Mouse (Mus musculus): ENCODE data around the gene Pde7b. TPM values are rescaled to one million over a fixed set of nuclear protein-coding genes. Genes with fewer than 3 reads are reported as not detected.

The Pde7b gene
- polyA plus RNA-seq, 1 experiment from 2014 or later = 2.3 TPM

GRCm38 (mm10) chr10:20700633-20701032 is 24.2 kb downstream of the Pde7b start:
- Histone ChIP-seq H3K27me3 (no peaks in the 10 kb centered on the region), H3K9me3 (no peaks in the 10 kb centered on the region), H3K36me3 (no peaks in the 10 kb centered on the region), H3K4me3 (replicated peaks) (no peak overlapping the region), H3K4me2 (replicated peaks) (no peak overlapping the region), H3K9ac (replicated peaks) (no peak overlapping the region), H3K27ac (no peak overlapping the region), H3K4me1 (replicated peaks) (no peaks in the 10 kb centered on the region)
- ATAC-seq = no peak
- WGBS = 73% methylated on average over 7 of the region's 7 CpGs

GRCm38 (mm10) chr10:20699874-20700273 is 25.0 kb downstream of the Pde7b start:
- Histone ChIP-seq H3K4me2 (replicated peaks) (no peak overlapping the region), H3K9ac (replicated peaks) (no peak overlapping the region), H3K27me3 (no peaks in the 10 kb centered on the region), H3K9me3 (no peaks in the 10 kb centered on the region), H3K4me3 (replicated peaks) (no peak overlapping the region), H3K27ac (no peak overlapping the region), H3K4me1 (replicated peaks) (no peaks in the 10 kb centered on the region), H3K36me3 (no peaks in the 10 kb centered on the region)
- no peak for ATAC-seq
- WGBS = 91% methylated on average over 9 of the region's 9 CpGs

- Histone ChIP-seq H3K4me2 (replicated peaks) (no peak overlapping the region), H3K27ac (no peak overlapping the region), H3K36me3 (no peaks in the 10 kb centered on the region), H3K9ac (replicated peaks) (no peak overlapping the region), H3K27me3 (no peaks in the 10 kb centered on the region), H3K4me3 (replicated peaks) (no peak overlapping the region), H3K4me1 (replicated peaks) (no peaks in the 10 kb centered on the region), H3K9me3 (no peaks in the 10 kb centered on the region)
- no peak for ATAC-seq
- 84% methylated on average over 11 of the region's 11 CpGs for WGBS
These were observed 29.2 kb downstream of the Pde7b start for GRCm38 (mm10) chr10:20695637-20696036.

- WGBS = 76% methylated on average over 9 of the region's 9 CpGs
- no peak for ATAC-seq
- H3K9ac ChIP-seq (replicated peaks) = no peak overlapping the region
These were observed 34.9 kb downstream of the Pde7b start for GRCm38 (mm10) chr10:20690002-20690401.

GRCm38 (mm10) chr10:20684151-20684550 is 40.7 kb downstream of the Pde7b start:
- ATAC-seq = no peak
- Histone ChIP-seq H3K4me1 (replicated peaks) (no peaks in the 10 kb centered on the region), H3K4me3 (replicated peaks) (no peak overlapping the region), H3K27me3 (no peaks in the 10 kb centered on the region), H3K27ac (no peak overlapping the region), H3K36me3 (no peaks in the 10 kb centered on the region), H3K9me3 (peaks cover 4% of the 10 kb centered on the region; the same call in 1 of the 2 replicates), H3K9ac (replicated peaks) (no peak overlapping the region), H3K4me2 (replicated peaks) (no peak overlapping the region)
- 98% methylated on average over 2 of the region's 2 CpGs for WGBS

More at GRCm38 (mm10) chr10:20690002-20690401, 34.9 kb downstream of the Pde7b start:
- no peak overlapping the region for H3K27ac ChIP-seq
- H3K27me3 ChIP-seq = no peaks in the 10 kb centered on the region
- H3K4me2 ChIP-seq (replicated peaks) = no peak overlapping the region
- no peaks in the 10 kb centered on the region for H3K36me3 ChIP-seq
- no peaks in the 10 kb centered on the region for H3K4me1 ChIP-seq (replicated peaks)
- H3K9me3 ChIP-seq = no peaks in the 10 kb centered on the region
- H3K4me3 ChIP-seq (replicated peaks) = no peak overlapping the region

- Histone ChIP-seq H3K9me3 (peaks cover 4% of the 10 kb centered on the region; the same call in 1 of the 2 replicates), H3K36me3 (no peaks in the 10 kb centered on the region), H3K4me3 (replicated peaks) (no peak overlapping the region), H3K27ac (no peak overlapping the region), H3K27me3 (no peaks in the 10 kb centered on the region), H3K9ac (replicated peaks) (no peak overlapping the region), H3K4me2 (replicated peaks) (no peak overlapping the region), H3K4me1 (replicated peaks) (no peaks in the 10 kb centered on the region)
- WGBS = 93% methylated on average over 3 of the region's 3 CpGs
- no peak for ATAC-seq
These were observed 43.9 kb downstream of the Pde7b start for GRCm38 (mm10) chr10:20680986-20681385.

- Histone ChIP-seq H3K9ac (replicated peaks) (no peak overlapping the region), H3K36me3 (no peaks in the 10 kb centered on the region), H3K27ac (no peak overlapping the region), H3K27me3 (no peaks in the 10 kb centered on the region), H3K4me1 (replicated peaks) (no peaks in the 10 kb centered on the region), H3K4me2 (replicated peaks) (no peak overlapping the region), H3K4me3 (replicated peaks) (no peak overlapping the region), H3K9me3 (no peaks in the 10 kb centered on the region)
- 80% methylated on average over 3 of the region's 3 CpGs for WGBS
- ATAC-seq = no peak
These were observed 49.6 kb downstream of the Pde7b start for GRCm38 (mm10) chr10:20675321-20675720.

- no peak overlapping the region for H3K4me2 ChIP-seq (replicated peaks)
- no peaks in the 10 kb centered on the region for H3K36me3 ChIP-seq
- H3K4me1 ChIP-seq (replicated peaks) = peaks cover under 1% of the 10 kb centered on the region; the same call in 1 of the 2 replicates
- no peak for ATAC-seq
- H3K27me3 ChIP-seq = no peaks in the 10 kb centered on the region
- no peaks in the 10 kb centered on the region for H3K9me3 ChIP-seq
- H3K4me3 ChIP-seq (replicated peaks) = no peak overlapping the region
- no peak overlapping the region for H3K27ac ChIP-seq
- WGBS = 91% methylated on average over 4 of the region's 4 CpGs
- H3K9ac ChIP-seq (replicated peaks) = no peak overlapping the region
These were observed 51.1 kb downstream of the Pde7b start for GRCm38 (mm10) chr10:20673798-20674197.

GRCm38 (mm10) chr10:20672591-20672990 is 52.3 kb downstream of the Pde7b start:
- Histone ChIP-seq H3K27ac (no peak overlapping the region), H3K4me3 (replicated peaks) (no peak overlapping the region), H3K4me1 (replicated peaks) (peaks cover 8% of the 10 kb centered on the region; the same call in 1 of the 2 replicates), H3K9ac (replicated peaks) (no peak overlapping the region), H3K27me3 (no peaks in the 10 kb centered on the region), H3K4me2 (replicated peaks) (no peak overlapping the region), H3K9me3 (no peaks in the 10 kb centered on the region), H3K36me3 (no peaks in the 10 kb centered on the region)
- ATAC-seq = no peak
- WGBS = 90% methylated on average over 11 of the region's 11 CpGs

- no peak overlapping the region for H3K4me2 ChIP-seq (replicated peaks)
These were observed 53.3 kb downstream of the Pde7b start for GRCm38 (mm10) chr10:20671621-20672020.

GRCm38 (mm10) chr10:20670541-20670940 is 54.3 kb downstream of the Pde7b start:
- no peak overlapping the region for H3K27ac ChIP-seq
- H3K9me3 ChIP-seq = no peaks in the 10 kb centered on the region
- peaks cover 8% of the 10 kb centered on the region; the same call in 1 of the 2 replicates for H3K4me1 ChIP-seq (replicated peaks)
- H3K4me3 ChIP-seq (replicated peaks) = no peak overlapping the region
- no peak for ATAC-seq
- 82% methylated on average over 8 of the region's 8 CpGs for WGBS
- no peak overlapping the region for H3K9ac ChIP-seq (replicated peaks)
- H3K36me3 ChIP-seq = no peaks in the 10 kb centered on the region
- no peaks in the 10 kb centered on the region for H3K27me3 ChIP-seq
- H3K4me2 ChIP-seq (replicated peaks) = no peak overlapping the region

More at GRCm38 (mm10) chr10:20671621-20672020, 53.3 kb downstream of the Pde7b start:
- no peak overlapping the region for H3K4me3 ChIP-seq (replicated peaks)
- 86% methylated on average over 5 of the region's 5 CpGs for WGBS
- H3K4me1 ChIP-seq (replicated peaks) = peaks cover 8% of the 10 kb centered on the region; the same call in 1 of the 2 replicates
- H3K27ac ChIP-seq = no peak overlapping the region
- no peak overlapping the region for H3K9ac ChIP-seq (replicated peaks)
- ATAC-seq = no peak
- no peaks in the 10 kb centered on the region for H3K27me3 ChIP-seq
- no peaks in the 10 kb centered on the region for H3K9me3 ChIP-seq
- no peaks in the 10 kb centered on the region for H3K36me3 ChIP-seq

- no peaks in the 10 kb centered on the region for H3K27me3 ChIP-seq
- H3K9me3 ChIP-seq = no peaks in the 10 kb centered on the region
- ATAC-seq = 0 out of 2 replicates have a peak, but pooled peaks have one; percentile 34
- no peak overlapping the region for H3K4me3 ChIP-seq (replicated peaks)
- WGBS = 64% methylated on average over 10 of the region's 10 CpGs
- no peak overlapping the region for H3K27ac ChIP-seq
- H3K9ac ChIP-seq (replicated peaks) = no peak overlapping the region
- peaks cover 8% of the 10 kb centered on the region; the same call in 1 of the 2 replicates for H3K4me1 ChIP-seq (replicated peaks)
- H3K36me3 ChIP-seq = no peaks in the 10 kb centered on the region
- no peak overlapping the region for H3K4me2 ChIP-seq (replicated peaks)
These were observed 55.4 kb downstream of the Pde7b start for GRCm38 (mm10) chr10:20669467-20669866.

GRCm38 (mm10) chr10:20668577-20668976 is 56.3 kb downstream of the Pde7b start:
- ATAC-seq = no peak
- WGBS = 20% methylated on average over 4 of the region's 4 CpGs
- H3K4me2 ChIP-seq (replicated peaks) = no peak overlapping the region

More at GRCm38 (mm10) chr10:20668577-20668976, 56.3 kb downstream of the Pde7b start:
- H3K9ac ChIP-seq (replicated peaks) = no peak overlapping the region
- H3K27ac ChIP-seq = no peak overlapping the region
- H3K27me3 ChIP-seq = no peaks in the 10 kb centered on the region
- H3K9me3 ChIP-seq = no peaks in the 10 kb centered on the region
- no peak overlapping the region for H3K4me3 ChIP-seq (replicated peaks)
- H3K4me1 ChIP-seq (replicated peaks) = peaks cover 8% of the 10 kb centered on the region; the same call in 1 of the 2 replicates
- no peaks in the 10 kb centered on the region for H3K36me3 ChIP-seq
